Mouse (Mus musculus) A20 (cell line): ENCODE data around the gene Pon3.

Source experiments
- DNase-seq: peaks from one replicate; pipeline ENCODE4 v3.0.0-alpha.2; 2011; ENCODE audit warnings: low read depth, low spot score

Gene Pon3

GRCm38 (mm10) chr6:5255722-5256451, at the start of gene Pon3:
TSS of gene Pon3 (minus strand) at chr6:5256286.
- no peak for DNase-seq

GRCm38 (mm10) chr6:5304956-5305355, 48.9 kb upstream of the Pon3 start:
- no peak for DNase-seq

- DNase-seq = no peak
Observed at GRCm38 (mm10) chr6:5300629-5301028, 44.5 kb upstream of the Pon3 start.

GRCm38 (mm10) chr6:5299561-5299960, 43.5 kb upstream of the Pon3 start:
- no peak for DNase-seq

- peak; percentile 90 for DNase-seq
Observed at GRCm38 (mm10) chr6:5298092-5298554, 42.0 kb upstream of the Pon3 start, which contains the start of gene Pon2. TSS of gene Pon2 (minus strand) at chr6:5298455.

GRCm38 (mm10) chr6:5297321-5298091, 41.4 kb upstream of the Pon3 start:
- DNase-seq = peak; percentile 89

GRCm38 (mm10) chr6:5296067-5296466, 40.0 kb upstream of the Pon3 start:
- DNase-seq = no peak

- no peak for DNase-seq
Observed at GRCm38 (mm10) chr6:5294659-5295449, 38.8 kb upstream of the Pon3 start.

- no peak for DNase-seq
Observed at GRCm38 (mm10) chr6:5292841-5293240, 36.8 kb upstream of the Pon3 start.

GRCm38 (mm10) chr6:5291450-5291849, 35.4 kb upstream of the Pon3 start:
- DNase-seq = no peak

GRCm38 (mm10) chr6:5287919-5288318, 31.8 kb upstream of the Pon3 start:
- DNase-seq = no peak

GRCm38 (mm10) chr6:5287392-5287791, 31.3 kb upstream of the Pon3 start:
- DNase-seq = no peak

GRCm38 (mm10) chr6:5282418-5282817, 26.3 kb upstream of the Pon3 start:
- peak; percentile 35 for DNase-seq

GRCm38 (mm10) chr6:5280576-5281305, 24.7 kb upstream of the Pon3 start:
- DNase-seq = peak; percentile 84

GRCm38 (mm10) chr6:5277972-5278371, 21.9 kb upstream of the Pon3 start:
- no peak for DNase-seq

GRCm38 (mm10) chr6:5269641-5270040, 13.6 kb upstream of the Pon3 start:
- no peak for DNase-seq

- peak; percentile 51 for DNase-seq
Observed at GRCm38 (mm10) chr6:5264793-5265192, 8.7 kb upstream of the Pon3 start.

- DNase-seq = peak; percentile 27
Observed at GRCm38 (mm10) chr6:5263250-5263999, 7.3 kb upstream of the Pon3 start.

GRCm38 (mm10) chr6:5262322-5263249, 6.5 kb upstream of the Pon3 start:
- peak; percentile 81 for DNase-seq
